ENCODE assay signal across 29 mouse cellular contexts in genomic region chr11:71764743-71765142, GRCm38 (mm10). TPM values are rescaled to one million over a fixed set of nuclear protein-coding genes. Genes with fewer than 3 reads are reported as not detected.
DNase-seq lines count a peak whose midpoint lies in the region; ATAC-seq and TF ChIP-seq lines count a peak whose summit lies in the region.
"Had no signal": no experiment of that assay in that cellular context is flagged by ENCODE, and none has a peak within 500 bp of the region (broad histone marks: within the 10 kb centered on the region; RNA-seq: fewer than 3 reads in every experiment).

No protein-coding gene starts in this region.

- 77% methylated on average over 2 of the region's 2 CpGs for WGBS in forebrain, embryonic 13.5 days
- WGBS in forebrain, embryonic 16.5 days = 87% methylated on average over 2 of the region's 2 CpGs
- WGBS in hindbrain, embryonic 15.5 days = 76% methylated on average over 2 of the region's 2 CpGs

- DNase-seq in layer of hippocampus, adult 2 months (ENCODE audit: low spot score in 2 of 2) = no peak
- no peak for DNase-seq in layer of hippocampus, postnatal 36 days
- DNase-seq in right cerebral cortex, postnatal 25 days = no peak
- no peak for DNase-seq in left cerebral cortex, postnatal 14 days (ENCODE audit: low spot score in 2 of 2)
- DNase-seq: adrenal gland, adult 2 months; cerebellum, adult 11-12 months; cerebellum, postnatal 10 days; gastrocnemius, postnatal 36 days; kidney, adult 9 months; kidney, postnatal 14 days; liver, embryonic 13.5 days; lung, embryonic 14.5 days; thymus, adult 18-20 months; thymus, postnatal 36 days had no signal

- H3K4me3 ChIP-seq in forebrain, embryonic 13.5 days = no peak overlapping the region
- H3K4me3 ChIP-seq in forebrain, embryonic 16.5 days (replicated peaks; ENCODE audit: low read length) = no peak overlapping the region
- H3K4me3 ChIP-seq in layer of hippocampus, adult 2 months = no peak overlapping the region
- 0 out of 2 replicates have a peak overlapping the region, but pooled peaks have one; percentile 3 for H3K4me3 ChIP-seq in E14TG2a.4 (replicated peaks; ENCODE audit: low read length)
- H3K4me3 ChIP-seq in hindbrain, embryonic 15.5 days = no peak overlapping the region
- H3K4me3 ChIP-seq: embryonic facial prominence, embryonic 12.5 days; erythroblast, embryonic 14.5 days; forebrain, embryonic 15.5 days; heart, embryonic 10.5 days; liver, embryonic 13.5 days had no signal

- H3K4me2 ChIP-seq in forebrain, embryonic 13.5 days = no peak overlapping the region
- no peak overlapping the region for H3K4me2 ChIP-seq in forebrain, embryonic 16.5 days (ENCODE audit: low read length)
- H3K4me2 ChIP-seq in hindbrain, embryonic 15.5 days = no peak overlapping the region
- H3K4me2 ChIP-seq: embryonic facial prominence, embryonic 12.5 days; forebrain, embryonic 15.5 days; liver, embryonic 13.5 days; lung, embryonic 14.5 days had no signal

- no peak for ATAC-seq in forebrain, embryonic 13.5 days
- ATAC-seq in forebrain, embryonic 16.5 days = no peak
- no peak for ATAC-seq in hindbrain, embryonic 15.5 days (ENCODE audit: low FRiP score, low read depth)
- ATAC-seq: CD4-positive, CD25-positive, alpha-beta regulatory T cell, adult 4 months; forebrain, embryonic 15.5 days; intestine, embryonic 16.5 days; Patski had no signal

- peak overlapping the region; percentile 52; the same call in 1 of the 2 replicates for H3K27ac ChIP-seq in forebrain, embryonic 13.5 days
- no peak overlapping the region for H3K27ac ChIP-seq in forebrain, embryonic 16.5 days (ENCODE audit: low read length)
- H3K27ac ChIP-seq in layer of hippocampus, adult 2 months = peak overlapping the region; percentile 95
- 0 out of 2 replicates have a peak overlapping the region, but pooled peaks have one; percentile 75 for H3K27ac ChIP-seq in hindbrain, embryonic 15.5 days (replicated peaks)
- H3K27ac ChIP-seq: embryonic facial prominence, embryonic 12.5 days; heart, embryonic 10.5 days; liver, embryonic 13.5 days; macrophage had no signal

- peaks cover 67% of the 10 kb centered on the region for H3K36me3 ChIP-seq in forebrain, embryonic 13.5 days (ENCODE audit: poor library complexity, severe bottlenecking)
- no peaks in the 10 kb centered on the region for H3K36me3 ChIP-seq in forebrain, embryonic 16.5 days (ENCODE audit: control insufficient read depth, insufficient read depth)
- no peaks in the 10 kb centered on the region for H3K36me3 ChIP-seq in E14TG2a.4 (ENCODE audit: insufficient read depth, low read length)
- H3K36me3 ChIP-seq in hindbrain, embryonic 15.5 days = 0 out of 2 replicates have a peak, but pooled peaks cover 16% of the 10 kb centered on the region
- H3K36me3 ChIP-seq: embryonic facial prominence, embryonic 12.5 days; G1E; heart, embryonic 10.5 days; liver, embryonic 13.5 days had no signal

- H3K4me1 ChIP-seq in forebrain, embryonic 13.5 days = peaks cover 43% of the 10 kb centered on the region
- H3K4me1 ChIP-seq in forebrain, embryonic 16.5 days (replicated peaks; ENCODE audit: control insufficient read depth, insufficient read depth, low read length) = peaks cover 15% of the 10 kb centered on the region
- H3K4me1 ChIP-seq in E14TG2a.4 (replicated peaks; ENCODE audit: low read depth, low read length) = peaks cover 66% of the 10 kb centered on the region
- H3K4me1 ChIP-seq in hindbrain, embryonic 15.5 days (replicated peaks) = peaks cover 56% of the 10 kb centered on the region
- H3K4me1 ChIP-seq: embryonic facial prominence, embryonic 12.5 days; heart, embryonic 10.5 days; liver, embryonic 13.5 days had no signal

- TF ChIP-seq CTCF in layer of hippocampus, adult 2 months (conservative IDR thresholded peaks at IDR 0.05) = no peak
- TF ChIP-seq CTCF in E14TG2a.4 (conservative IDR thresholded peaks at IDR 0.05; ENCODE audit: low read length) = no peak

- intact Hi-C loops in left cerebral cortex, postnatal 14 days (cut with DNase I) = no loop called here

- H3K9ac ChIP-seq in forebrain, embryonic 13.5 days = no peak overlapping the region
- no peak overlapping the region for H3K9ac ChIP-seq in forebrain, embryonic 16.5 days (replicated peaks; ENCODE audit: low read depth, low read length)
- no peak overlapping the region for H3K9ac ChIP-seq in hindbrain, embryonic 15.5 days
- H3K9ac ChIP-seq: embryonic facial prominence, embryonic 12.5 days; forebrain, embryonic 15.5 days; liver, embryonic 13.5 days; lung, embryonic 14.5 days had no signal

- H3K9me3 ChIP-seq in forebrain, embryonic 13.5 days (replicated peaks) = no peaks in the 10 kb centered on the region
- H3K9me3 ChIP-seq in forebrain, embryonic 16.5 days (ENCODE audit: control insufficient read depth, low read length) = no peaks in the 10 kb centered on the region
- no peaks in the 10 kb centered on the region for H3K9me3 ChIP-seq in E14TG2a.4 (ENCODE audit: low read length)
- H3K9me3 ChIP-seq in hindbrain, embryonic 15.5 days = no peaks in the 10 kb centered on the region
- H3K9me3 ChIP-seq: embryonic facial prominence, embryonic 12.5 days; forebrain, embryonic 15.5 days; heart, embryonic 10.5 days; liver, embryonic 13.5 days had no signal

- H3K27me3 ChIP-seq in forebrain, embryonic 13.5 days = no peaks in the 10 kb centered on the region
- no peaks in the 10 kb centered on the region for H3K27me3 ChIP-seq in forebrain, embryonic 16.5 days (replicated peaks; ENCODE audit: control insufficient read depth, insufficient read depth, low read length)
- peaks cover 6% of the 10 kb centered on the region; the same call in 1 of the 2 replicates for H3K27me3 ChIP-seq in E14TG2a.4 (ENCODE audit: insufficient read depth, low read length)
- H3K27me3 ChIP-seq in hindbrain, embryonic 15.5 days = no peaks in the 10 kb centered on the region
- H3K27me3 ChIP-seq: forebrain, embryonic 15.5 days; liver, embryonic 13.5 days had no signal

RNA-seq across cellular contexts. Expression of gene Wscd1, which starts 15.0 kb away (rescaled TPM):
- polyA plus RNA-seq in forebrain, embryonic 13.5 days (2015; fragmentation: Nextera tagmentation; extraction: Ambion mirVana) = 47.7 and 54.3 TPM in 2 replicates
- 52.7 and 59.4 TPM in 2 replicates for polyA plus RNA-seq in forebrain, embryonic 16.5 days (2015; fragmentation: Nextera tagmentation; extraction: Ambion mirVana)
- 100 to 1,000 TPM; 111 to 114 TPM for total RNA-seq in layer of hippocampus, adult 2 months (2021)
- 100 to 1,000 TPM; 113 to 127 TPM for total RNA-seq in layer of hippocampus, postnatal 36 days (2021)
- polyA plus RNA-seq in hindbrain, embryonic 15.5 days (2015; fragmentation: Nextera tagmentation; extraction: Ambion mirVana) = 93.2 and 95.6 TPM in 2 replicates
- 10 to 100 TPM; 55.1 to 61.9 TPM for total RNA-seq in left cerebral cortex, postnatal 14 days (2021)
- total RNA-seq: hematopoietic stem cell, adult 5-6 weeks; neutrophil, adult 5-6 weeks had no signal
- polyA plus RNA-seq: CD4-positive, CD25-positive, alpha-beta regulatory T cell, adult 4 months; G1E; macrophage had no signal
